Mouse (Mus musculus): ENCODE data around the gene Adk. TPM values are rescaled to one million over a fixed set of nuclear protein-coding genes. Genes with fewer than 3 reads are reported as not detected.

Adk gene
- polyA plus RNA-seq, 1 experiment from 2014 or later: 50.0 TPM

- Histone ChIP-seq H3K27ac (no peak overlapping the region), H3K9me3 (no peaks in the 10 kb centered on the region), H3K9ac (replicated peaks) (no peak overlapping the region), H3K36me3 (no peaks in the 10 kb centered on the region), H3K4me3 (replicated peaks) (no peak overlapping the region), H3K4me2 (replicated peaks) (no peak overlapping the region), H3K4me1 (replicated peaks) (peaks cover 8% of the 10 kb centered on the region; the same call in 1 of the 2 replicates), H3K27me3 (no peaks in the 10 kb centered on the region)
- 83% methylated on average over 9 of the region's 9 CpGs for WGBS
- no peak for ATAC-seq
Measured at GRCm38 (mm10) chr14:21287726-21288442, 235.5 kb downstream of the Adk start.

- 95% methylated on average over 4 of the region's 4 CpGs for WGBS
Measured at GRCm38 (mm10) chr14:21299743-21300142, 247.4 kb downstream of the Adk start.

GRCm38 (mm10) chr14:21304815-21305214 lies 252.4 kb downstream of the Adk start:
- Histone ChIP-seq H3K27me3 (no peaks in the 10 kb centered on the region), H3K4me3 (replicated peaks) (no peak overlapping the region), H3K9ac (replicated peaks) (no peak overlapping the region), H3K4me2 (replicated peaks) (no peak overlapping the region), H3K27ac (no peak overlapping the region; the same call in 1 of the 2 replicates), H3K36me3 (no peaks in the 10 kb centered on the region), H3K4me1 (replicated peaks) (peaks cover 10% of the 10 kb centered on the region), H3K9me3 (no peaks in the 10 kb centered on the region)
- ATAC-seq: no peak
- 100% methylated on average over 1 of the region's 1 CpGs for WGBS

More at GRCm38 (mm10) chr14:21299743-21300142, 247.4 kb downstream of the Adk start:
- H3K4me2 ChIP-seq (replicated peaks): no peak overlapping the region
- no peak for ATAC-seq
- no peak overlapping the region for H3K9ac ChIP-seq (replicated peaks)
- no peaks in the 10 kb centered on the region for H3K27me3 ChIP-seq
- H3K9me3 ChIP-seq: no peaks in the 10 kb centered on the region
- H3K4me1 ChIP-seq (replicated peaks): peaks cover 8% of the 10 kb centered on the region
- no peaks in the 10 kb centered on the region for H3K36me3 ChIP-seq
- H3K4me3 ChIP-seq (replicated peaks): no peak overlapping the region
- H3K27ac ChIP-seq: no peak overlapping the region

GRCm38 (mm10) chr14:21308349-21308936 lies 256.1 kb downstream of the Adk start:
- no peak overlapping the region for H3K4me3 ChIP-seq (replicated peaks)
- H3K9ac ChIP-seq (replicated peaks): no peak overlapping the region
- no peak for ATAC-seq
- no peaks in the 10 kb centered on the region for H3K36me3 ChIP-seq
- H3K27ac ChIP-seq: no peak overlapping the region
- H3K4me2 ChIP-seq (replicated peaks): no peak overlapping the region
- H3K9me3 ChIP-seq: no peaks in the 10 kb centered on the region
- H3K27me3 ChIP-seq: no peaks in the 10 kb centered on the region
- 88% methylated on average over 4 of the region's 4 CpGs for WGBS
- peaks cover 10% of the 10 kb centered on the region for H3K4me1 ChIP-seq (replicated peaks)

- no peaks in the 10 kb centered on the region for H3K27me3 ChIP-seq
- H3K36me3 ChIP-seq: no peaks in the 10 kb centered on the region
- H3K27ac ChIP-seq: no peak overlapping the region
- H3K4me2 ChIP-seq (replicated peaks): no peak overlapping the region
- no peak overlapping the region for H3K4me3 ChIP-seq (replicated peaks)
- no peak overlapping the region for H3K9ac ChIP-seq (replicated peaks)
- no peaks in the 10 kb centered on the region for H3K9me3 ChIP-seq
- no peaks in the 10 kb centered on the region for H3K4me1 ChIP-seq (replicated peaks)
- 90% methylated on average over 5 of the region's 5 CpGs for WGBS
- ATAC-seq: no peak
Measured at GRCm38 (mm10) chr14:21310530-21310929, 258.2 kb downstream of the Adk start.

- no peak overlapping the region for H3K4me2 ChIP-seq (replicated peaks)
- no peak overlapping the region for H3K4me3 ChIP-seq (replicated peaks)
- ATAC-seq: no peak
- H3K27me3 ChIP-seq: no peaks in the 10 kb centered on the region
- 83% methylated on average over 11 of the region's 11 CpGs for WGBS
- H3K36me3 ChIP-seq: no peaks in the 10 kb centered on the region
- no peak overlapping the region for H3K9ac ChIP-seq (replicated peaks)
- no peaks in the 10 kb centered on the region for H3K4me1 ChIP-seq (replicated peaks)
- no peaks in the 10 kb centered on the region for H3K9me3 ChIP-seq
- no peak overlapping the region for H3K27ac ChIP-seq
Measured at GRCm38 (mm10) chr14:21313561-21314342, 261.4 kb downstream of the Adk start.

- no peaks in the 10 kb centered on the region for H3K4me1 ChIP-seq (replicated peaks)
- no peak overlapping the region for H3K9ac ChIP-seq (replicated peaks)
- no peaks in the 10 kb centered on the region for H3K27me3 ChIP-seq
- no peak overlapping the region for H3K4me3 ChIP-seq (replicated peaks)
- H3K4me2 ChIP-seq (replicated peaks): no peak overlapping the region
- no peaks in the 10 kb centered on the region for H3K9me3 ChIP-seq
- no peaks in the 10 kb centered on the region for H3K36me3 ChIP-seq
- H3K27ac ChIP-seq: no peak overlapping the region
- ATAC-seq: no peak
- WGBS: 90% methylated on average over 3 of the region's 3 CpGs
Measured at GRCm38 (mm10) chr14:21314466-21314865, 262.1 kb downstream of the Adk start.

GRCm38 (mm10) chr14:21334826-21335225 lies 282.5 kb downstream of the Adk start:
- peaks cover 9% of the 10 kb centered on the region for H3K4me1 ChIP-seq (replicated peaks)
- H3K27ac ChIP-seq: no peak overlapping the region
- no peak overlapping the region for H3K4me3 ChIP-seq (replicated peaks)
- no peak for ATAC-seq
- H3K4me2 ChIP-seq (replicated peaks): no peak overlapping the region
- no peaks in the 10 kb centered on the region for H3K9me3 ChIP-seq
- 93% methylated on average over 1 of the region's 1 CpGs for WGBS
- H3K36me3 ChIP-seq: no peaks in the 10 kb centered on the region
- no peak overlapping the region for H3K9ac ChIP-seq (replicated peaks)
- no peaks in the 10 kb centered on the region for H3K27me3 ChIP-seq

GRCm38 (mm10) chr14:21335691-21336314 lies 283.4 kb downstream of the Adk start:
- Histone ChIP-seq H3K36me3 (no peaks in the 10 kb centered on the region), H3K4me3 (replicated peaks) (no peak overlapping the region), H3K27me3 (no peaks in the 10 kb centered on the region), H3K4me2 (replicated peaks) (no peak overlapping the region), H3K9me3 (no peaks in the 10 kb centered on the region), H3K27ac (no peak overlapping the region), H3K4me1 (replicated peaks) (peaks cover 9% of the 10 kb centered on the region), H3K9ac (replicated peaks) (no peak overlapping the region)
- ATAC-seq: peak; percentile 27; the same call in 1 of the 2 replicates
- 63% methylated on average over 11 of the region's 11 CpGs for WGBS

GRCm38 (mm10) chr14:21337948-21338347 lies 285.6 kb downstream of the Adk start:
- Histone ChIP-seq H3K4me3 (replicated peaks) (no peak overlapping the region), H3K27ac (no peak overlapping the region), H3K9me3 (no peaks in the 10 kb centered on the region), H3K4me1 (replicated peaks) (peaks cover 9% of the 10 kb centered on the region), H3K27me3 (no peaks in the 10 kb centered on the region), H3K9ac (replicated peaks) (no peak overlapping the region), H3K4me2 (replicated peaks) (no peak overlapping the region), H3K36me3 (no peaks in the 10 kb centered on the region)
- no peak for ATAC-seq
- 85% methylated on average over 4 of the region's 4 CpGs for WGBS

- whole genome bisulfite sequencing: 87% methylated on average over 1 of the region's 1 CpGs
- Histone ChIP-seq H3K36me3 (no peaks in the 10 kb centered on the region), H3K4me2 (replicated peaks) (no peak overlapping the region), H3K9me3 (no peaks in the 10 kb centered on the region), H3K27ac (no peak overlapping the region), H3K4me1 (replicated peaks) (peaks cover under 1% of the 10 kb centered on the region; the same call in 1 of the 2 replicates), H3K4me3 (replicated peaks) (no peak overlapping the region), H3K9ac (replicated peaks) (no peak overlapping the region), H3K27me3 (no peaks in the 10 kb centered on the region)
- no peak for ATAC-seq
Measured at GRCm38 (mm10) chr14:21341195-21341594, 288.8 kb downstream of the Adk start.

GRCm38 (mm10) chr14:21342984-21343383 lies 290.6 kb downstream of the Adk start:
- Histone ChIP-seq H3K36me3 (no peaks in the 10 kb centered on the region), H3K9me3 (no peaks in the 10 kb centered on the region), H3K27ac (no peak overlapping the region), H3K4me2 (replicated peaks) (no peak overlapping the region), H3K9ac (replicated peaks) (no peak overlapping the region), H3K4me1 (replicated peaks) (no peaks in the 10 kb centered on the region), H3K4me3 (replicated peaks) (no peak overlapping the region), H3K27me3 (no peaks in the 10 kb centered on the region)
- WGBS: 72% methylated on average over 3 of the region's 3 CpGs
- ATAC-seq: no peak
